Mouse (Mus musculus) retina, embryonic 14.5 days (tissue): ENCODE measurements at regions not wholly inside any gene's neighbourhood (a gene's known extent, or its start where the extent isn't known, plus 50 kb on each side); places are given as distances from the start of the nearest gene placed in this dataset.

Experiments
- DNase-seq: peaks from one replicate; pipeline ENCODE4 v3.0.0-alpha.2; 2015; ENCODE audit warnings: low spot score

DNA sequence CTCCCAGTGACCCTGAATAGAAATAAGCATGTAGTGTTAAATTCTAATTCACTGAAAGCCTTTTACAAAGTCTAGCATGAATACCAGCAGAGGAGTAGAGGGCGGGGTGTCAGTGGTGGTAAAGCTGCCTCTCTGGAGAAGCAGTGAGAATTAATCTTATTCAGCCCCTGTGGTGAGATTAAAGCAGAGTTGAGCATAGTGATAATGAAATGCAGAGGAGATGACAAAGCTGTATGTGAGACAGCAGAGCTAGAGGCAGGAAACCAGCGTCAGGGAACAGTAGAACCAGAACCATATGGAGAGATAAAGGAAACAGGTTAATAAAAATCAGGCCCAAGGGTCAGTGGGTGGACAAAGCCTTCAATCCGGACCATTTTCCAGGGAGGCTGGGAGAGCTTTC is 1827.2 kb downstream of the Poteg start:
- no peak for DNase-seq

GRCm38 (mm10) chr8:29278711-29279110 is 1831.2 kb downstream of the Poteg start:
- DNase-seq, result no peak

- DNase-seq, result no peak
These were observed 1831.8 kb downstream of the Poteg start for GRCm38 (mm10) chr8:29279276-29279675.

GRCm38 (mm10) chr8:29290386-29290785 is 1842.9 kb downstream of the Poteg start:
- DNase-seq, result peak; percentile 55
